Mouse (Mus musculus) testis, postnatal 10 days (tissue): ENCODE results near the gene Olfr1555-ps1.
"Not testable (repeated sequence)": the region's sequence is repeated elsewhere in the genome, so short reads cannot be mapped to it uniquely, and the experiment has no call there.

Source experiments
- DNase-seq: peaks from one replicate; pipeline ENCODE4 v3.0.0; 2021; ENCODE audit warnings: low spot score

Gene Olfr1555-ps1

GRCm38 (mm10) chr19:12170062-12170599, at the start of gene Olfr1555-ps1:
Gene Olfr1555-ps1, minus strand, starts transcription at chr19:12170112.
- DNase-seq, result not testable (repeated sequence)

GRCm38 (mm10) chr19:12200334-12200733, 30.4 kb upstream of the Olfr1555-ps1 start, which contains the start of gene Olfr1431:
Gene Olfr1431, plus strand, starts transcription at chr19:12200634.
- DNase-seq, result no peak

DNA sequence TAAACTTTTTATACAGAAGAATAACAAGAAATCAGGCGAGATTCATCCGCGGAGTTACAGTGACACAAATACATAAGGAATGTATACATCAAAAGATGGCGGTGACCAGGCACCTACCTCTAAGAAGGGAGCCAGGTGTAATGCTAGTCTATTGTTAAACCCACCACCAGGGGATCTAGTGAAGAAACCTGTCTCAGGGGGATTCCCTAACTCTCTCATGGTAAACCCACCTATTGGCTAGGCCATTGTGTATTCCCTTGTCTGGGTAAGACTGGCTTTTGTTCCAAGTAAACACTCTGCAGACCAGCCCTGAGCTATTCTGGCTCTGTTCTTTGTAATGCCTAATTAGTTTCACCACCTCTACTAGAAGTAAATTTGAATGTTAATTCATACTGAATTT, 29.2 kb upstream of the Olfr1555-ps1 start:
- not testable (repeated sequence) for DNase-seq

DNA sequence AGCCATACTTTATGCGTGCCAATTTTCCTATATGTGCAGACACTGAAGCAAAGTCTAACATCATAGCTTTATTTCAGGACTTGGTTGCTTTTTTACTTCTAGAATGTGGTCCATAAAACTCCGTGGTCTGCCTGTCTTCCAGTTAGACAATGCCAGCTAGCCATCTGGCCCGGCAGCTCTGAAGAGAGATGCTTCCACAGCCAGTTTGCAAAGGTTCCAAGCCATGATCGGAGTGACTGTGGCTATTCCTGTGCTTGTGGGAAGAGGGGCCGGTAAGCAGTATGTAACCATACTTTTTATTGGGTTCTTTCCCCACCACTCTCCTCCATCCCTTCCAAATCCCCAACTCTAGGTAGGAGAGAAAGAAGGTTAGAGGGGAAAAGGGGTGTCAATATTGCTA, 5.5 kb upstream of the Olfr1555-ps1 start:
- DNase-seq, result not testable (repeated sequence)

DNA sequence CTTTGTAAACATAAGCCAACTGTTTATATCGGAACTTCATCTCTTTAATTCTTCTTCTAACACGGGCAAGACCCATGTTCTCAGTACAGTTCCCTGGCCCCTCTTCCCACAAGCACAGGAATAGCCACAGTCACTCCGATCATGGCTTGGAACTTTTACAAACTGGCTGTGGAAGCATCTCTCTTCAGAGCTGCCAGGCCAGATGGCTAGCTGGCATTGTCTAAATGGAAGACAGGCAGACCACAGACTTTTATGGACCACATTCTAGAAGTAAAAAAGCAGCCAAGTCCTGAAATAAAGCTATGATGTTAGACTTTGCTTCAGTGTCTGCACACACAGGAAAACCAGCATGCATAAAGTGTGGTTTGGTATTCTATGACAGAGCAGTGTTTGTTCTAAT, 24.5 kb downstream of the Olfr1555-ps1 start:
- no peak for DNase-seq

DNA sequence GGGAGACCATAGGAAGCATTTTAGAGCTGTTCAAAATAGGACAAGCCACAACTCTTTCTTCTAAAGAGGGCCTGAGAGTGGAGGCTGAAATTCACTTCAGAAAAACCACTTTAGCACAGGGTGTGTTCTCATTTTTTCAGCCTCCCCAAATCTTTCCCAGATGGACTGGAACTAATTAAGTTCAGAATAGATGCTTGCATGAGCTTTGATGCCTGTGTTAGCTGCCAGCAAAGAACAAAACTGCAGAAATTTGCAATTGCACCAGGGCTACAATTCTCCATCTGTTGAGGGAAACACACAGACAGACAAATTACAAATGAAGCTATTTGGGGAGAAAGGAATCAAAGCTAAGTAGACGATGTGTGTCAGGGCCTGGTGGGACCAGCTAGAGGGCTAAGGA, 26.6 kb downstream of the Olfr1555-ps1 start:
- no peak for DNase-seq

DNA sequence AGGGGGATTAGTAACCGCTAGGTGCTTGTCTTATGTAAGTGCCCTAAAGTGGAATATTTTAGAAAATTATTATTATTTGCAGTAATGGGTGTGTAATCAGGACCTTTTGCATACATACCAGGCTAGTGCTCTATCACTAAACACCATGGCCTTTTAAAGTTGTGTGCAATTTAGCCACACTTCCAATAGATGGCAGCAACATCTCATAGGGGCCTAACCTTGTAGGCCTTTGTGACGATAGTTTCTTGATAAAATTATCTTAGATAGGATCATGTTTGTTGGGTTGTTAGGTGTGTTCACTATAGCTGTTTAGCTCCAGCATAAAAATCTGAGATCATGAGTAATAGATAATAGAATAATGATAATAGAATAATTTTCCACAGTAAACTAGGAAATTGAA, 35.6 kb downstream of the Olfr1555-ps1 start:
- no peak for DNase-seq

- DNase-seq, result no peak
Observed at GRCm38 (mm10) chr19:12123103-12123502, 46.8 kb downstream of the Olfr1555-ps1 start, which contains the start of gene Olfr76. Gene Olfr76, minus strand, starts transcription at chr19:12123203.

- DNase-seq, result no peak
Observed at GRCm38 (mm10) chr19:12116464-12116863, 53.4 kb downstream of the Olfr1555-ps1 start.

GRCm38 (mm10) chr19:12115797-12116196, 54.1 kb downstream of the Olfr1555-ps1 start, which contains the start of gene Olfr1428:
Gene Olfr1428, minus strand, starts transcription at chr19:12115897.
- DNase-seq, result no peak
